Mouse (Mus musculus) lung, embryonic 16.5 days (tissue): ENCODE results near the gene Prss30. TPM values are rescaled to one million over a fixed set of nuclear protein-coding genes. Genes with fewer than 3 reads are reported as not detected.

Source experiments
- ATAC-seq: fragments of 200-750 bp; cut with Nextera tagmentation; 2 replicates; pipeline ENCODE4 v1.8.0; 2017; ENCODE audit warnings: low read depth, mild to moderate bottlenecking, moderate library complexity
- H3K27ac ChIP-seq: fragments of 300-500 bp; sonication (generic); 2 replicates; pipeline ENCODE4 v1.5.1; 2014; ENCODE audit warnings: mild to moderate bottlenecking, control low read depth, low read length
- H3K27me3 ChIP-seq: fragments of 300-500 bp; sonication (generic); 2 replicates; pipeline ENCODE4 v1.6.1; 2014; ENCODE audit warnings: low read depth, low read length, mixed read lengths; ENCODE audit not compliant: control insufficient read depth, insufficient read depth
- H3K36me3 ChIP-seq: fragments of 300-500 bp; sonication (generic); 2 replicates; pipeline ENCODE4 v1.6.1; 2014; ENCODE audit warnings: low read length; ENCODE audit not compliant: control insufficient read depth, insufficient read depth
- H3K4me1 ChIP-seq: fragments of 300-500 bp; sonication (generic); replicated peaks from 2 replicates; pipeline ENCODE4 v1.6.1; 2014; ENCODE audit warnings: low read length, mixed read lengths; ENCODE audit not compliant: control insufficient read depth, insufficient read depth
- H3K4me2 ChIP-seq: fragments of 300-500 bp; sonication (generic); 2 replicates; pipeline ENCODE4 v1.6.1; 2014; ENCODE audit warnings: low read depth, low read length, control low read depth
- H3K4me3 ChIP-seq: fragments of 300-500 bp; sonication (generic); 2 replicates; pipeline ENCODE4 v1.5.1; 2014; ENCODE audit warnings: mild to moderate bottlenecking, low read length, control low read depth
- H3K9ac ChIP-seq: fragments of 300-500 bp; sonication (generic); 2 replicates; pipeline ENCODE4 v1.6.1; 2014; ENCODE audit warnings: low read length, control low read depth
- H3K9me3 ChIP-seq: fragments of 300-500 bp; sonication (generic); 2 replicates; pipeline ENCODE4 v1.6.1; 2016; ENCODE audit warnings: low read length; ENCODE audit not compliant: control insufficient read depth
- WGBS: fragments of 180-500 bp; shearing (Covaris S2); extraction: QIAGEN DNeasy Blood & Tissue Kit; methylation state at CpG from one replicate; pipeline ENCODE4 v1.1.7; 2014; 5-methylcytosine and 5-hydroxymethylcytosine counted together
- polyA plus RNA-seq: library from polyadenylated mRNA; unstranded; fragments of >200 nt; fragmentation: Nextera tagmentation; extraction: Ambion mirVana; gene quantifications from 2 replicates; pipeline ENCODE4 v1.2.1, GENCODE M21; 2015

Gene Prss30
- polyA plus RNA-seq: 0.14 TPM in 1 of 2 replicates, not detected in the other

- H3K27ac ChIP-seq: no peak within 1 kb of the TSS
- 0 out of 2 replicates have a peak, but pooled peaks have one; percentile 43 for ATAC-seq
These were observed at the start of gene Prss30 for GRCm38 (mm10) chr17:23980297-23980909. Gene Prss30, minus strand, starts transcription at chr17:23980566.

GRCm38 (mm10) chr17:24029477-24029876, 49.1 kb upstream of the Prss30 start:
- Histone ChIP-seq H3K9ac (no peak overlapping the region), H3K4me1 (no peaks in the 10 kb centered on the region), H3K27ac (no peak overlapping the region), H3K36me3 (no peaks in the 10 kb centered on the region), H3K4me3 (no peak overlapping the region), H3K4me2 (no peak overlapping the region), H3K27me3 (no peaks in the 10 kb centered on the region), H3K9me3 (no peaks in the 10 kb centered on the region)
- ATAC-seq: no peak
- WGBS: 69% methylated on average over 7 of the region's 7 CpGs

More at GRCm38 (mm10) chr17:23980297-23980909, at the start of gene Prss30:
- H3K9me3 ChIP-seq: no peaks in the 10 kb centered on the region
- no peaks in the 10 kb centered on the region for H3K4me1 ChIP-seq
- H3K9ac ChIP-seq: no peak within 1 kb of the TSS
- no peak within 1 kb of the TSS for H3K4me3 ChIP-seq
- no peak within 1 kb of the TSS for H3K4me2 ChIP-seq
- 49% methylated on average over 10 of the region's 10 CpGs for WGBS
- no peaks in the 10 kb centered on the region for H3K36me3 ChIP-seq
- no peaks in the 10 kb centered on the region; the same call in 1 of the 2 replicates for H3K27me3 ChIP-seq

- no peaks in the 10 kb centered on the region for H3K36me3 ChIP-seq
- H3K4me3 ChIP-seq: no peak overlapping the region
- no peak overlapping the region for H3K9ac ChIP-seq
- H3K4me1 ChIP-seq: peaks cover 15% of the 10 kb centered on the region
- H3K27me3 ChIP-seq: no peaks in the 10 kb centered on the region
- H3K4me2 ChIP-seq: no peak overlapping the region; the same call in 1 of the 2 replicates
- peak overlapping the region; percentile 85 for H3K27ac ChIP-seq
- WGBS: 47% methylated on average over 5 of the region's 5 CpGs
- no peaks in the 10 kb centered on the region for H3K9me3 ChIP-seq
- peak; percentile 64 for ATAC-seq
These were observed 41.2 kb upstream of the Prss30 start for GRCm38 (mm10) chr17:24021375-24022199.

GRCm38 (mm10) chr17:24020696-24021095, 40.3 kb upstream of the Prss30 start:
- Histone ChIP-seq H3K9ac (no peak overlapping the region), H3K27me3 (no peaks in the 10 kb centered on the region), H3K4me1 (peaks cover 15% of the 10 kb centered on the region), H3K36me3 (no peaks in the 10 kb centered on the region), H3K9me3 (no peaks in the 10 kb centered on the region), H3K27ac (peak overlapping the region; percentile 93), H3K4me3 (no peak overlapping the region), H3K4me2 (peak overlapping the region; percentile 19; the same call in 1 of the 2 replicates)
- WGBS: 25% methylated on average over 6 of the region's 6 CpGs
- peak; percentile 94 for ATAC-seq

- no peaks in the 10 kb centered on the region for H3K36me3 ChIP-seq
- no peak overlapping the region for H3K4me3 ChIP-seq
- WGBS: 29% methylated on average over 14 of the region's 14 CpGs
- H3K4me2 ChIP-seq: no peak overlapping the region
- no peaks in the 10 kb centered on the region for H3K27me3 ChIP-seq
- no peak for ATAC-seq
- H3K9ac ChIP-seq: no peak overlapping the region
- no peak overlapping the region for H3K27ac ChIP-seq
- no peaks in the 10 kb centered on the region for H3K9me3 ChIP-seq
- peaks cover 6% of the 10 kb centered on the region; the same call in 1 of the 2 replicates for H3K4me1 ChIP-seq
These were observed 35.4 kb upstream of the Prss30 start for GRCm38 (mm10) chr17:24015727-24016126.

- Histone ChIP-seq H3K4me2 (no peak overlapping the region), H3K27ac (no peak overlapping the region), H3K9ac (no peak overlapping the region), H3K27me3 (no peaks in the 10 kb centered on the region), H3K4me3 (no peak overlapping the region), H3K9me3 (no peaks in the 10 kb centered on the region), H3K36me3 (no peaks in the 10 kb centered on the region), H3K4me1 (0 out of 2 replicates have a peak, but pooled peaks cover 2% of the 10 kb centered on the region)
- ATAC-seq: no peak
- WGBS: 64% methylated on average over 5 of the region's 5 CpGs
These were observed 34.1 kb upstream of the Prss30 start for GRCm38 (mm10) chr17:24014433-24014965.

GRCm38 (mm10) chr17:24012921-24013320, 32.6 kb upstream of the Prss30 start:
- Histone ChIP-seq H3K27ac (no peak overlapping the region), H3K4me3 (no peak overlapping the region)
- 74% methylated on average over 2 of the region's 2 CpGs for WGBS

GRCm38 (mm10) chr17:24009617-24010016, 29.3 kb upstream of the Prss30 start:
- Histone ChIP-seq H3K4me1 (0 out of 2 replicates have a peak, but pooled peaks cover 2% of the 10 kb centered on the region), H3K4me3 (no peak overlapping the region), H3K36me3 (no peaks in the 10 kb centered on the region), H3K4me2 (no peak overlapping the region), H3K9ac (no peak overlapping the region), H3K27ac (no peak overlapping the region), H3K27me3 (no peaks in the 10 kb centered on the region), H3K9me3 (no peaks in the 10 kb centered on the region)
- ATAC-seq: no peak
- 56% methylated on average over 5 of the region's 5 CpGs for WGBS

More at GRCm38 (mm10) chr17:24012921-24013320, 32.6 kb upstream of the Prss30 start:
- Histone ChIP-seq H3K4me1 (0 out of 2 replicates have a peak, but pooled peaks cover 2% of the 10 kb centered on the region), H3K27me3 (no peaks in the 10 kb centered on the region), H3K4me2 (no peak overlapping the region), H3K36me3 (no peaks in the 10 kb centered on the region), H3K9me3 (no peaks in the 10 kb centered on the region), H3K9ac (no peak overlapping the region)
- no peak for ATAC-seq

- Histone ChIP-seq H3K27ac (no peak overlapping the region), H3K9ac (no peak overlapping the region), H3K4me1 (no peaks in the 10 kb centered on the region), H3K36me3 (no peaks in the 10 kb centered on the region), H3K27me3 (no peaks in the 10 kb centered on the region), H3K4me3 (no peak overlapping the region), H3K9me3 (no peaks in the 10 kb centered on the region), H3K4me2 (no peak overlapping the region)
- no peak for ATAC-seq
- 64% methylated on average over 4 of the region's 4 CpGs for WGBS
These were observed 27.7 kb upstream of the Prss30 start for GRCm38 (mm10) chr17:24008105-24008504.
